Mouse (Mus musculus): ENCODE measurements around the gene Gm20388. TPM values are rescaled to one million over a fixed set of nuclear protein-coding genes. Genes with fewer than 3 reads are reported as not detected.
A peak's percentile ranks its signal among the peaks of the same experiment; 100 is the strongest.

The Gm20388 gene
- total RNA-seq, 2 experiments from 2014 or later: 1.3 to 8.5 TPM

DNA sequence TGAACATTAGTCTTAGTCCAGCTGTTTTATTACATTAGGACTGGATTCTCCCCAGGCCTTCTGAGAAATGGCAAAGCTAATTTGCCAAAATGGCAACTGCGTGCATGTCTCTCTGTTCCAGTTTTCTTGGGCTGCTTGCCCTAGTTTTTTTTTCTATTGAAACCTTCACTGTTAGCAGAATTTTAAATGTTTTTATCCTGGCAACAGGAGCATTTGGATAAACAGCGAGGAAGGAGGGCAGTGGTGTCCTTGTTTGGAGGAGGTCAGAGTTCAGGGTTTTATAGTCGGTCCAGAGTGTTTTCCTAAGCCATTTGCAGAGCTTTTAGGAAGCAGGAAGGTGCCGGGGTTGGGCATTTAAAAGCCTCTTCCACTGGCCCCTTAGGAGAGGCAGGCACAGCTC, 2057.3 kb downstream of the Gm20388 start:
- no peak for DNase-seq (ENCODE audit: low spot score in 2 of 2)

DNA sequence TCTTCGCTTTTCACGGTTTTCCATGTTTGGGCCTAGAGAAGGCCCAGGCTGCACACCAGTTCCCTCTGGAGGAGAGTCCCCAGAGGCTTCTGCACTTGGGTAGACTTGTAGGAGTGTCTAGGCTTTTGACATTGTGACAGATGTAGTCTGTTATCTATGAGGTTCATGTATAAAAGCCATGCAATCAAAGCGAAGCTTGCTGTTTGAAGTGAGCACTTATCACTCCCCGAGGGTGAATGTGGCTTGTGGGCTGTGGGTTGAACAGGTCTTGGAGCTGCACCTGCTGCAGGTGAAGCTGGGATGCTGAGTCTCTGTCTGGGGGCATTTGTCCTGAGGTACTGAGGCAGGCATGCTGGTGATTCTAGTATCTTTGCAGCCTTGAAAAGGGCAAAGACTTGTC, 2057.9 kb downstream of the Gm20388 start:
- no peak for DNase-seq (ENCODE audit: low spot score in 2 of 2)

DNA sequence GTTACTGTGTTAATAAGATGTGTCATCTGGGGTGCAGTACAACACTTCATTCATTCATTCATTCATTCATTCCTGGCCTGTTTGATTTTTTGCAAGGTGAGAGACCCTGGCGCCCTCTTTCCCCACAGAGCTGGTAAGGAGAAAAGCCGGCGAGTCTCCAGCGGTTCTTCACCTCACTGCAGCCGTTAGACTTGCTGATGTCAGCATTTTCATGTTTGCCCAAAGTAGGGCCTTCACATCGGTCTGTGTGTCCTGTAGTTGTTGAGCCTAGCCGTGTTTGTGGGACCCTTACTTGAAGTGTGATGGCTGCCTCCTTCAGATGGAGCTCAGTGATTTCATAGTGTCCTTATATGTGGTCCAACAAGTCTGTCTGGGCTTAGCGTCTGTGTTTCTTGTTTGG, 2059.6 kb downstream of the Gm20388 start:
- DNase-seq (ENCODE audit: low spot score in 2 of 2): no peak

DNA sequence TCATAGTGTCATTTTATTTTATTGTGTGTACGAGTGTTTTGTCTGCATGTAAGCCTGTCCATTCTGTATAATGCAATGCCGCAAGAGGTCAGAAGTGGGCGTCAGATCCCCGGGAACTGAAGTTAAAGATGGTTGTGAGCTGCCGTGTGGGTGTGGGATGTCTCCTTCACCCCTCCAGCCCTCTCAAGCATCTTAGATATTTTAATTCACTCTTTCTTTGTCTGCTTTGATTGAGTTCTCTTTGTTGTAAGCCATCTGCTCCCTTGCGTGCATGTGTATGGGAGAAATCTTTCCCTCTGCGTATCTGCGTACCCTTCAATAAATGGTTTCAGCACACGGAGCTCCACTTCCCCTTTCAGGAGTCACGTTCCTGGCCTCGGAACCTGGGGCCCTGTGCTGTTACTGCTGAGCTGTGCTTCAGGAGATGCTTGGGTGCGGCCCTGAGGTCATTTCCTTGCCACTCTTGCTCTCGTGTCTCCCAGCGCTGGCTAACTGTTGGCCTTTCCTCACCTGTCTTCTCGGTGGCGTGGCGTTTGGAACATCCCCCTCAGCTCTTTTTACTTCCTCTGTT, 2060.9 kb downstream of the Gm20388 start:
- DNase-seq (ENCODE audit: low spot score in 2 of 2): no peak

DNA sequence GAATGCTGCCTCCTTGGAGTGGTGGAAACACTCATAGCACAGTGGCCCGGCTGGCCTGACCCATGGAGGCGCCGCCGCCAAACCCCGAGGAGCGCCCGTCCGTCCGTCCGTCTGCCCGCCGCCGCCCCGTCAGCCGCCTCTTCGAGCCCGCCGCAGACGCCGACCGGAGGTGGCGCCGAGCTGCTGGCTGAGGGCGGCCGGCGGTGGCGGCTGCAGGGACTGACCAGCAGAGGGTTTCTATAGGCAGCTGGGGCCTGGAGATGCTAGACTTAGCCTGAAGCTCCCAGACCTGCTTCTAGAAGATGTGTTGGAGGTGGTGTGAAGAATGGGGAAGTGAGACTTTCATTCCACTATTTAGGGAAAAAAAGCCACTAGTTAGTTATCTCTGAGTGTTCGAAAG, 2063.3 kb downstream of the Gm20388 start:
- DNase-seq (ENCODE audit: low spot score in 2 of 2): no peak

DNA sequence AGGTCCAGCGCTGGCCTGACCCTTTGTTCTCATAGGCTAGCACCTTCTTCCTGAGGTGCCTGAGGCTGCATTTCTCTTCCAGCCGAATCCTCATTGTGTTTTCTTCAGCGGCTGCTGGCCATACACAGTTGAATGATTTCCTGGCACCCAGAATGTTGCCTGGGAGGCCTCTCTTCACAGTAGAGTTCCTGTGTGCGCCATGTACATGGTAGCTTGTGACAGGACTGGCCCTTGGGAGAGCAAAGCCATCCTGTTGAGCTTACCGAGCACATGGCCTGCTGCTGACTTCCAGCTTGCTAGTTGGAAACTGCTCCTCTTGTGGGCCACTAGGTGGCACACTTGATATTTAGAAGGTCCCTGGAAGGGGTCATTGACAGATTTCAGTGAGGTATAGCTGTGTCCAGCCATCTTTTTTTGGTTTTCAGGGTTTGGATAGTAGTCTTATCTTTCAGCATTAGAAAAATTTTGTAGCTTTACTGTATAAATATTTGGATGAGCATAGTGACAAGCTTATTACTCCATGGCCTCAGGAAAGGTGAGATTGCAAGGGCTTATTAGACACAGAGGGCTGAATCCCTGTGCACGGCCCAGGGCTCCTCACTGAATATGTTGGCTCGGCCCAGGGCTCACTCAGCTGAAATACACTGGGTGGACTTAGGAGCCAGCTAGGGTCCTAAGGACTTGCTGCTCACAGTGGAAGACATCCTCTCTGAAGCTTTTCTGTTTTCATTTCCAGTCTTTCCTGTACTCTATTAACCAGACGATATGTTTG, 2067.4 kb downstream of the Gm20388 start:
- no peak for DNase-seq (ENCODE audit: low spot score in 2 of 2)

DNA sequence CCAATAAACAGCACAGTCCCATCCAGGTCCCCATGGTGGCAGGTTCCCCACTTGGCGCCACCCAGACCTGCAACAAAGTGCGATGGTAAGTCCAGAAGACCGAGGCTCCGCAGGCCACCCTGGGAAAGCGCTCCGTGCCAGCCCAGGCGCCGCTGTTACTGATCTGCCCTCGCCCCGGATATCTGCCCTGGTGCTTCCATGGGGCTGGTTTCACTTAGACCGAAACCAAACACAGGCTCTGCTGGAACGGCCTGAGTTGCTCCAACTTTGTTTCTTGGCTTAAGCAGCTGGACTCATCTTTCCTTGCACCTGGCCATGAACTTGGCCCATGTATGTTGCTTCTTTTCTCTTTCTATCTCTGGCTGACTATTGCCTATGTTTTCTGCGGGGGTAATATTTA, 2068.0 kb downstream of the Gm20388 start:
- DNase-seq (ENCODE audit: low spot score in 2 of 2): no peak

DNA sequence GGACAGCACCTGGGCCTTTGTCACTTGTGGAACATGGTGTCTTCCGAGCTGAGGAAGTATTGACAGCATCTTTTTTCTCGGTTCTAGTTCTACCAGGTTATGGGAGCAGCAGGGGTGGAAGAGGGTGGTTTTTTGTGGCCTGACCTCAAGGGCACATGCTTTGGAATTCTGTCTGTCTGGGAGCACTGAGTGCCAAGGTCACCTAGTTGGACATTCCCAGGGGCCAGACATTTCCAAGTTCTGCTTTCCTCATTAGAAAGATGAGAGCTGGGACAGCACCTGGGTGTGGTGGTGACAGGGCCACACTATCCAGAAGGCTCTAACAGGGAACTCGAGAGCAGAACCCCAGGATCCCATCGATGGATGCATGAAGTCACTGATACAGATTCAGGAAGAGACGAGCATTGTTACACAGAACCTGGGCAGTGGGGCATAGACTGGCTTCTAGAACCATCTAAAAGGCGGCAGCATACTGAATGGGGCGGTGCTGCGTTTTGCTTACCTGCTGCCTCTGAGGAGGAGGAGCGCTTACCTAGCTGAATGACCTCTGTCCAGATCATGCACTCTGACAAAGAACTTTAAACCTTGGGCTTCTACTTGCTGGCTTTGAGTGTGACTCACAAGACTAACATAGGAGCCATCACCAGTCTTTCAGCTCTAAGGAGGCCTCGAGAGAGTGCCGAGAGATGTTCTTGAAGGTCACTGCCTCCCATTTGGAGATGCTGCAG, 2070.3 kb downstream of the Gm20388 start:
- DNase-seq (ENCODE audit: low spot score in 2 of 2): no peak

DNA sequence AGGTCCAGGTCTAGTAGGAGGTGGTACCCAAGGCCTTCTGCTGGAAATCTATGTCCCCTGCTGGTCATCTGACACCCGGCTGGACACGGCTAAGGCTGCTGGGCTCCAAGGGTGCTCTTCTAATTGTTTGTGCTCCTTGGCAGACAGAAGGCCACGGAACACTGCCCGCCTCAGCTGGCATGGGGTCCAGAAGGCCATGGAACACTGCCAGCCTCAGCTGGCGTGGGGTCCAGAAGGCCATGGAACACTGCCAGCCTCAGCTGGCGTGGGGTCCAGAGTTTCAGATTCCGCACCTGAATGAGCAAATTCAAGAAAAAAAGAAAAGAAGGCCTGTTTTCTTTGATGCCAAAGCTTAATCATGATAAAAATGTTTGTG, 2070.9 kb downstream of the Gm20388 start:
- DNase-seq (ENCODE audit: low spot score in 2 of 2): no peak

DNA sequence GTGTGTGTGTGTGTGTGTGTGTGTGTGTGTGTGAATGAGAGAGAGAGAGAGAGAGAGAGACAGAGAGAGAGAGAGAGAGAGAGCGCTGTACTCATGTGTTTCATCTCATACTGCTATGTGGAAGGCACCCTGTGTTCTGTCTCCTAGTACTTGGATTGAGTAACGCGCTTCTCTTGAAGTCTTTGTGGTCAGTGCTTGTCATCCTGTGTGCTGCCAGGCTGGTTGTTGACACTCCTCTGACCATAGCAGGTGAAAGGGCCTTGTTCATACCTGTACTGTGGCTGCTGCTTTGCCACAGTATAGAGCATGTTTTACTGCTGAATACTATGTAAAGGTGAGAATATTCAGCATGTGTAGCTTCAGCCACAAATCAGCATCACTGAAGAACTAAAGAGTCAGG, 2075.0 kb downstream of the Gm20388 start:
- no peak for DNase-seq (ENCODE audit: low spot score in 2 of 2)

DNA sequence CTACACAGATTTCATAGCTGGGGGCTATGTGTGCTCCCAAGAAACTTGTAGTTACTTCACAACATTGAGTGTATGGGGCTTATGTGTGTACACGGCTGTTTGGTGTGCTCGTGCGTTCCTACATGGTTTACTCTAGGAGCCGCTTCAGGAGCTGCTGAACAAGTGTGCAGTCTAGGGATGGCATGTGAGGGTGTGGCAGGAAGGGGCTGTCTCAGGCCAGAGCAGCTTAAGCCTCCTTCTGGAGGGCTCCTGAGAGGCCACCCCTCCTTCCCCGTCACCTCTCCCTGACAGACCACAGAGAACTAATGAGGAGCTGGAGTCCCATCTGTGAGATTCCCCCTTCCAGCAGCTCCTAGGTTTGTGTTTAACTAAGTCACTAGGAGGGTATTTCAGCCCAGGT, 2077.3 kb downstream of the Gm20388 start:
- DNase-seq (ENCODE audit: low spot score in 2 of 2): no peak

DNA sequence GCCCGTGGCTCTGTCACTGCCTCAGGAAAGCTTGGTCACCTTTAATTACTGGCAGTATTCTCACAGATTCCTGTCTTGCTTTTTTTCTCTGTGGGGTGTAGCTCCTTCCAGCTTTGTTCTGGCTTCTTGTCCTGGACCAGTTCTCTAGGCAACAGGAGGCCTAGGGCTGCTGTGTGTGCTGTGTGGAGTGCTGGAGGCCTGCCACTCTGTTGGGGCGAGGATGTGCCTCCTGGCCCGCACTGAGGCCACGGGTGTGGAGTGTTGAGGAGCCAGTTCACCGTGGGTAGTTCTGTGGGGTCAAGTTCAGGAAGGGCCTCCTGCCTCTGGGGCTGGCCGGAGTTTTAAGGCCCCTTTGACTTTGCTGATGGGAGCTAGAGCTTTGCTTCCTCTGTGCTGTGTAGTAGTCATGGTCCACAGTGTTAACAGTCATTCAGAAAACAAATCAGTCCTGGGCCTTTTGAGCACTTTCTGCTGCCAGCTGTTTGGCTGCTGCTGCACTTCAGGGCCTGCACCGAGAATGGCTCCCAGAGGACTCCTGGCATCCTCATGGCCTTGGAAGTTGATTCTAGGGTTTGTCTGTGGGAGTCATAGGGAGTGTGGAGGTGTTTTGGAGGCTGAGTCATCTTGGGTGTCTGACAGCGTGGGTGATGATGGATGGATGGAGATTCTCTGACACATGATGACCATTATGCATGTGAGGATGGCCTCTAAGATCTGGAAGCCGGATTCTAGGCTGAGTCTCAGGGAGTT, 2080.0 kb downstream of the Gm20388 start:
- DNase-seq (ENCODE audit: low spot score in 2 of 2): peak; percentile 35 to 36

DNA sequence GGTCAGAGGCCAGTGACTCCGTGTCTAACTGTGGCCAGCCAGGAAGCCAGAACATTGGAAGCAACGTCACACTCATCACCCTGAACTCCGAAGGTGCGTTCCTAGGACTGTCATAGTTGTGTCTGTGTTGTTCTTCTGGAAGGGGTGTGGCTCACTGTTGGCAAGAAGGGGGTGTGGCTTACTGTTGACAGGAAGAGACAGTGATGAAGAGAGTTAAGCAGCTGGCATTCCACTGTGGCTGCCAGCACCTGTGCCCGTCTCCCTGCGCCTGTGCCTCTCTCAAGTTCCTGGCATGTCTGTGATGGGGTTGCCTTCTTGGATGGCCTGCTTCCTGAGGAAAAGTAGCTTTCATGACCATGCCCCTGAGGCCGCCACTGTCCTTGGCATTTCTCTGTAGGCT, 2081.0 kb downstream of the Gm20388 start:
- DNase-seq (ENCODE audit: low spot score in 2 of 2): no peak

DNA sequence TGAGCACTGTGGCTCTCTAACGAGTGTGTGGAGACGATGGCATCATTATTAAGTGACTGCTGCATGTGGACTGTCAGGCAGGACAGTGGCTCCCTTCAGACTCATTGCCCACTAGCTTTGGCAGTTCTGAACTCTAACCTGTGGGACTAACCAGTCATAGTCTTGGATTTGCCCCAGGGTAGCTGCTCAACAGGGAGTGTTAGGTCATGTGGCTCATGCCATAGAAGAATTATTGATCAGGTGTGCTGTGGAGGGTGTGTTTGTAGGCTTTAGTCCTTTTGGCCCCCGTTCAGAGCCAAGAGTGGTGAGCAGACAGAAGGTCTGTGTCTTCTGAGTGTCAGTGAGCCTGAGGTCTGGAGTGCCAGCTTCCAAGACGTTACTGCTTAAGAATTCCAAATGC, 2082.3 kb downstream of the Gm20388 start:
- no peak for DNase-seq (ENCODE audit: low spot score in 2 of 2)

DNA sequence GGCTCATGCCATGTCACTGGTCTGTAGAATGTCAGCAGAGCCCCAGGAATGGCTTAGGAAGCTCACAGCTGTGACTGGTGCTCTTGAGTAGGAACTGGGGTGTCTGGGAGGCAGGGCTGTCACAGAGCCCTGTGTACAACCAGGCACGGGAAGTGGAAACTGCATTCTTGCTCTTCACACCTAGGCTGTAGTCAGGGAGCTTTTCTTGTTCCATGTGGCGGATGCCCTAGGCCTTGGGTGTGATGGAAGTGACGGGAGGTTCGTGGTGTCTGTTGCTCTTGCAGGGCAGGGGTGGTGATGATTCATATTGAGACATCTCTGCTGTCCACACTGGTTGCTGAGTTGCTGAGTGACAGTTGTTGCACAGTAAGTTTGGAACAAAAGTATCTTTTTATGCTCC, 2084.5 kb downstream of the Gm20388 start:
- no peak for DNase-seq (ENCODE audit: low spot score in 2 of 2)

DNA sequence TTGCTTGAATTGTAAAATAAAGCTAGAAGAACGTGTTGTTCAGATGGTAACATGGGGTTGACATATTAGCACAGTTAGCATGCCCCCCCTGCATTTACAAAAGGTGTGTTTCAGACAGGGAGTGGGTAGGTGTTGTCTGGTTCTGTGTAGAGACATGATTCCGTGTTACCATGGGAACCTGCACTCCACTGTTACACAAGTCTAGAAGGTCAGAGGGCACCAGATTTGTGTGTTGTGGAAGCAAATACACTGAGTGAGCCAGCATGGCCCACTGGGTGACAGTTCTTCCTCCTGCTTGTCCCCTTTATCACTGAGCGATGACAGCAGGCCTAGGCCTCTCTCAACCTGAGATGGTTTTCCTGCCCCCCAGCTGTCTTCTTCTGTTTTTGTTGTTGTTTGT, 2085.3 kb downstream of the Gm20388 start:
- no peak for DNase-seq (ENCODE audit: low spot score in 2 of 2)

DNA sequence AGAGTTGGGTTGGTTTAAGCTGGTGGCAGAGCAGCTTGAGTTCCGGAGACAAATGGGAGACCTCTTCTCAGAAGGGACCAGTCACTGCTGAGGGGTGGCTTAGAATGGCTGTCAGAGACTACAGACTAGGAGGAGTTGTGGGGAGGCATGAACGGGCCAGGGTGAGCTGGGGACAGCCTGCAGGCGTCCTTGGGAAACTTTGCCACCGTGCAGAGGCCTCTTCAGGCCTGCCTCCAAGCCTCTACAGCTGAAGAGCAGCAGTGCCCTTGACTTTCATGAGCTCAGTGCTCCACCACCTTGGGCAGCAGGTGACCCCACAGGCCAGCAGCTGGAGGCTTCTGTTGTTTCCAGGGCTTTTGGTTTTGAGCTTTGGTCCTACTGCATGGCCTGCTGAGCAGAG, 2088.0 kb downstream of the Gm20388 start:
- peak in 1 of 2 experiments; percentile 26 for DNase-seq (ENCODE audit: low spot score in 2 of 2)

DNA sequence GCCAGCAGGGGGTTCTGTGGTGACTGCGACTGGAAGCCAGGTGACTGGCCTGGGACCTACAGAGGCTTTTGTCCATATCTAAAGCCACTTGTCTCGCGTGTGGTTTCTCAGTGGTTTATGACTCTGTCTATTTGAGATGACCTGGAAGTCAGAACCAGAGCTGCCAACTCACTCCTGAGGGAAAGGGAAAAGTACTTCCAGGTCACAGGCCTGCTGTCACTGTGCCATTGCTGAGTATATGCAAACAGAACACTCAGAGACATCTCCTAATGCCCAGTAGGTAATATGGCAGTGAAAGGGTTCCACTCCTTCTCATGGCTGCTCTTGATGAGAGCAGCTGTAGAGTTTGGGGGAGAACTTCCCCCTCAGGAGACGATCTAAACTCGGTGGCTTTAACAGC, 2088.6 kb downstream of the Gm20388 start:
- no peak for DNase-seq (ENCODE audit: low spot score in 2 of 2)

DNA sequence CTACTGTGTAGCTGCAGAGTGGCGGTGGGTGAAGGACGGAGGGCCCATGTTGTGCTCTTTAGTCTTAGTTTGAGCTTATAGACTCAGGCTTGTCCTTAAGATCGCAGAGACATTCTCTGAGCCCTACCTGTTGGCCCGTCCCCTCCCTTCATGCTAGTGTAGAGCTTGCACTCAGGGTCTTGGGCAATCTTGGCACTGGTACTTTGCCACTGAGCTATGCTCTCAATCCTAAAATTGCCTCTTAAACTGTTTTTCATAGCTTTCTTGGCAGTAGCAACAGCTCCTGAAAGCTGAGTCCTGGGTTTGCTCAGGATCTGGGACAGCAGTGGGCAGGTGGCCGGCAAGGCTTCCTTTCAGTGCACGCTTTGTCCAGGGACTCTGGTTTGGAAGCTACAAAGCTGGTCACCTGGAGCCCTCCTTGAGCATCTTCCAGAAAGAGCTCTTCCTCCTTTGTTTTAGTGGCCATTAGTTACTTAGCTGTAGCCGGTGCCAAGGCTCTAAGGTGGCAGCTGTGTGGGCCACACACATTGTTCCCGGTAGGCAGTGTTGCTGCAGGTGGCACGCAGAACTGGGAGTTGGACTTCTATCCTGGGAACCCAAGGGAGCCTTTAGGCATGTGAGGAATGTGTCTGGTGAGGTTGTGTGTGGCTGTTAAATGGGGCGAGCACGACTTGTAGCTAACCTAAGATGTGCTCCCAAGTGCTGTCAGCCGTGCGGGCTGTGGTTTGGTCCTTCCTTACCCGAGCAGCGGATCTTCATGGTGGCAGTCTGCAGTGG, 2090.9 kb downstream of the Gm20388 start:
- DNase-seq (ENCODE audit: low spot score in 2 of 2): no peak

DNA sequence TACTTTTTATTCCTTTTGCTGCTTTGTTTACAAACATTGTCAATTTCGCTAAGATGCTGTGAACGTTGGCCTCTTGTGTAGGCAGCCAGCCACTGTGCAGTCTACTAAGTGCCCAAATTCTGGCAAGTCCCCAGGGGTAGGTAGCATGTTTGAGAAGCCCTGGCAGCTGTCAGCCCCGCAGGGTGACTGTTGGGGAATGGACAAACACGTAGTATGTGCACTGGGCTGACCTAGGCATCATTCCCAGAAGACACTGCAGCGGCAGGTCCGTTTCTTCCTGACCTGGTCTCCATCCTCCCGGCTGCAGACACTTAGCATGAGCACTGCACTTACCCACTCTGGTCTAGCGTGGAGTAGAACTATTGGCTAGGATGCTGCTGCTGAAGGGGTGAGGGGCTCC, 2093.0 kb downstream of the Gm20388 start:
- no peak for DNase-seq (ENCODE audit: low spot score in 2 of 2)

DNA sequence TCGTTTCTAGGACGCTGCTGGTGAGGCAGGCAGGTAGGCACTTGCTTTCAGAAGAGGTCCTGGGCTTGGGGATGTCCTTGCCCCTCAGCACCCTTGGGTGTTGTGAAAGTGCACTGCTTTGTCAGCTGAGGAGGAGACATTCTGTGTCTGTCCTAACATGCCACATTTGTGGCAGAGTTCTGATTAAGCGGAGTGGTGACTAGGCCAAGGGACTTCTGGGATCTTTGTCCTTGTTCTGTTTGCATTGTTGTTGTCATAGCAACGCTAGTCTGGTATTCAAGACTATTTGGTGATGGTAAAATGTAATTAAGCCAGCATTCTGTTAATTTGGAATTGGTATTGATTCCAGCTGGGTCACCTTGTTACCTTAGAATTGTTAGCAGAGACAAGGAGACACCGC, 2093.5 kb downstream of the Gm20388 start:
- no peak for DNase-seq (ENCODE audit: low spot score in 2 of 2)

Data from adrenal gland, adult 18-20 months (tissue).